Mouse (Mus musculus) R1 (cell line): ENCODE measurements around the gene Gpr179.
"Not testable (repeated sequence)": the region's sequence is repeated elsewhere in the genome, so short reads cannot be mapped to it uniquely, and the experiment has no call there.

ENCODE experiments used
- DNase-seq: peaks from one replicate; pipeline ENCODE4 v3.0.0-alpha.2; 2018; ENCODE audit warnings: low read depth, low spot score

The Gpr179 gene

GRCm38 (mm10) chr11:97321894-97322600 lies 29.8 kb downstream of the Gpr179 start:
- DNase-seq = peak; percentile 89

GRCm38 (mm10) chr11:97321197-97321596 lies 30.7 kb downstream of the Gpr179 start:
- DNase-seq = no peak

GRCm38 (mm10) chr11:97315504-97316503 lies 36.1 kb downstream of the Gpr179 start, which contains the start of gene Mrpl45:
Gene Mrpl45 (plus strand): TSS chr11:97315716.
- DNase-seq = peak; percentile 98

- DNase-seq = no peak
Measured at GRCm38 (mm10) chr11:97314751-97315503, 37.0 kb downstream of the Gpr179 start.

GRCm38 (mm10) chr11:97314110-97314509 lies 37.8 kb downstream of the Gpr179 start:
- peak; percentile 89 for DNase-seq

- DNase-seq = not testable (repeated sequence)
Measured at GRCm38 (mm10) chr11:97312871-97313270, 39.0 kb downstream of the Gpr179 start.

GRCm38 (mm10) chr11:97310895-97311631 lies 40.8 kb downstream of the Gpr179 start:
- DNase-seq = peak; percentile 83

- peak; percentile 97 for DNase-seq
Measured at GRCm38 (mm10) chr11:97309911-97310571, 41.8 kb downstream of the Gpr179 start.

GRCm38 (mm10) chr11:97309451-97309836 lies 42.4 kb downstream of the Gpr179 start:
- DNase-seq = peak; percentile 72

- no peak for DNase-seq
Measured at GRCm38 (mm10) chr11:97308806-97309450, 42.9 kb downstream of the Gpr179 start.

GRCm38 (mm10) chr11:97307294-97308069 lies 44.4 kb downstream of the Gpr179 start:
- DNase-seq = no peak

GRCm38 (mm10) chr11:97304631-97305030 lies 47.2 kb downstream of the Gpr179 start:
- DNase-seq = no peak

GRCm38 (mm10) chr11:97302231-97302781 lies 49.6 kb downstream of the Gpr179 start:
- peak; percentile 76 for DNase-seq

- DNase-seq = no peak
Measured at GRCm38 (mm10) chr11:97301406-97301805, 50.5 kb downstream of the Gpr179 start.

GRCm38 (mm10) chr11:97299939-97300338 lies 51.9 kb downstream of the Gpr179 start:
- no peak for DNase-seq

GRCm38 (mm10) chr11:97296542-97296941 lies 55.3 kb downstream of the Gpr179 start:
- DNase-seq = no peak

- DNase-seq = peak; percentile 91
Measured at GRCm38 (mm10) chr11:97292731-97293130, 59.1 kb downstream of the Gpr179 start.
